Comparison of ENCODE assay signal across 14 mouse cellular contexts in genomic region chr4:97623165-97623564, GRCm38 (mm10).
DNase-seq lines count a peak whose midpoint lies in the region; ATAC-seq and TF ChIP-seq lines count a peak whose summit lies in the region.
"Had no signal": no experiment of that assay in that cellular context is flagged by ENCODE, and none has a peak within 500 bp of the region (broad histone marks: within the 10 kb centered on the region; RNA-seq: fewer than 3 reads in every experiment).

No protein-coding gene starts in this region.

- no peak for TF ChIP-seq POLR2A in thymus, adult 2 months (IDR thresholded peaks at IDR 0.05; ENCODE audit: control insufficient read depth, extremely low read depth, insufficient read depth, low read length, poor library complexity)

- ATAC-seq in granulocyte monocyte progenitor cell, adult 5-6 weeks (replicated peaks; ENCODE audit: poor library complexity, severe bottlenecking), result no peak

- peaks cover 11% of the 10 kb centered on the region for H3K4me1 ChIP-seq in thymus, adult 2 months (replicated peaks; ENCODE audit: control insufficient read depth, insufficient read depth, low read length)

- H3K27me3 ChIP-seq in thymus, adult 2 months (ENCODE audit: control insufficient read depth, insufficient read depth, low read length), result no peaks in the 10 kb centered on the region
- H3K27me3 ChIP-seq: CH12.LX had no signal

- 66% methylated on average over 5 of the region's 5 CpGs for WGBS in thymus, adult 2 months

- H3K36me3 ChIP-seq in thymus, adult 2 months (ENCODE audit: control insufficient read depth, insufficient read depth, low read length), result no peaks in the 10 kb centered on the region

- TF ChIP-seq CTCF in thymus, adult 2 months (IDR thresholded peaks at IDR 0.05; ENCODE audit: borderline replicate concordance, control insufficient read depth, extremely low read depth, insufficient read depth, low read length, poor library complexity), result no peak

- peak; percentile 32 for DNase-seq in embryo, embryonic 10 days (ENCODE audit: low spot score)
- DNase-seq in embryo, embryonic 11 days, result no peak
- DNase-seq in layer of hippocampus, adult 11-12 months (ENCODE audit: low spot score), result peak; percentile 20
- no peak for DNase-seq in layer of hippocampus, postnatal 36 days
- peak; percentile 19 for DNase-seq in thymus, adult 2 months
- DNase-seq in thymus, adult 18-20 months, result no peak
- DNase-seq in adipocyte (ENCODE audit: low spot score), result no peak
- DNase-seq: cerebellum, adult 9-11 months; gastrocnemius, postnatal 25 days; spleen, adult 18-20 months had no signal

- no peak overlapping the region for H3K27ac ChIP-seq in thymus, adult 2 months (ENCODE audit: control insufficient read depth, insufficient read depth, low read length)
- H3K27ac ChIP-seq: hindbrain, embryonic 14.5 days had no signal

- H3K4me3 ChIP-seq in thymus, adult 2 months (ENCODE audit: control insufficient read depth, insufficient read depth, low read length), result no peak overlapping the region
- H3K4me3 ChIP-seq: erythroblast, embryonic 14.5 days had no signal

Comparison
In these comparisons a context has a peak if more than half of its experiments do, and no peak if none do; other contexts are left out.
1. DNase-seq: peak in embryo, embryonic 10 days (single experiment), layer of hippocampus, adult 11-12 months (single experiment) and thymus, adult 2 months (single experiment); none in embryo, embryonic 11 days (single experiment), layer of hippocampus, postnatal 36 days (0 of 2), thymus, adult 18-20 months (0 of 2) and adipocyte (single experiment).